Mouse (Mus musculus): Measurements from ENCODE around the gene Lysmd2.
"Not testable (repeated sequence)": the region's sequence is repeated elsewhere in the genome, so short reads cannot be mapped to it uniquely, and the experiment has no call there.

Gene Lysmd2

DNA sequence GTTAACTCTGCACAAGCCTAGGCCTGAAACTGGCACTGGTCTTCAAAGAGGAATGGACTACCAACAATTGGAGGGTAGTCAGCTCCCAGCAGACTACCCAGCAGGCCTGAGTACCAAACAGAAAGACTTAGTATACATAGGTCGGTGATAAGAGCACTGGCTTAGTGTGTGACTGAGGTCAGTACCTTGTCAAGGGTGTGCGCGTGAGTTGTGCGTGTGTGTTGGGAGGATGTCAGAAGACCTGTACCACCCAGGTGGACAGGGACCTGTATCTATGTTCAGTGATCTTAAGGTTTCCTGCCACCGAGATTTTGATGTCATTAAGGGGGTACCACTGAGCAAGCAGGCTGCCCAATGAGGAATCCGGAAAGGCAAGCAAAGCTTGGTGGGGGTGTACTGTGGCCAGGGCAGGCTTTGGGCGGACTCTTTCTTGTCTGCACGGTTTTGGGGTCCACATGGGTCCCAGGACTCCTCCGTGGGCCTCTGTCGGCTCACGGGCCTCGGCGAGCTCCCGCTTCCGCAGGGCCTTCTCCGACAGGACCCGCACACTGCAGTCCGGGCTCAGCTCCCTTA is 472 bp upstream of the Lysmd2 start:
- intact Hi-C loops (cut with DNase I), result no loop called here

DNA sequence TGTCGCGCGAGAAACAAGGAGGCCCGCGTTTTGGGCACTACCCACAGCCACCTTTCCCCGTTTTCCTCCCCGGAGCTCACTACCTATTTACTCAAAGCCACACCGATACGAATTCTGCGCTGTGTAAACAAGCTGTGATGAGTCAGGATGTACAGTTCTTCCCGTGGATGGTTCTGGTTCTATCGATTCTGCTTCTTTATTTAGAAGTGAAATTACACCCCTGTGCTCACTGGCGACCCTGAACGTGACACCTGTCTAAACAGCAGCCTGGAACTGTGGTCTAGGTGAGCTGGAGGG is 715 bp downstream of the Lysmd2 start:
- intact Hi-C loops (cut with DNase I), result no loop called here

DNA sequence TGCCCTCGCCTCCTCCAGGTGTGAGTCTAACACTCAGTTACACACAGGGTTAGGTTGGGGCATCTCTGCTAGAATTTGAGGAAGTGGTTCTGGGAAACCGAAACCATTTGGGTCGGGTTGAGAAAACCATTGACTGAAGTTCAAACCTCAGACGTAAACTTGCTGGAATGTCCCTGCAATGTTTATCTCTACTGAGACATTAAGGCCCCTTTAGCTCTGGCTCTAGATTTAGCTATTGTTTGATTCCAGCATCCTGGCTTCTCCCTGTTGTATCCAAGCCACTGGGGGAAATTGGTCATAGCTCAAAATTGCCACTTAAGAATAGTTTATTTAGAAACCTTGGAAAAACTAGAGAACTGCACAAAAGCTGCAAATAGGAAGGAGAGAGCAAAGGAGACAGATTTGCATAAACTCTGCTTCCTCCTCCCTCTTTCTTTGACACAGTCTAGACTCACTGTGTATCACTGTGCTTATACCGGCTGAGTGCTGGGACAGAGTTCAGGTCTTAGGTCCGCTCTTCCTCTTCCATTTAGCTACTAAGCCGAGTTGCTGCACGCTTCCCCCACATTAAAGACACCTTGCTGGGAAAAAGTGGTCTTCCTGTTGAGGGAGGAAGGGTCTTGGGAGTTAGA is 5.4 kb downstream of the Lysmd2 start:
- intact Hi-C loops (cut with DNase I), result no loop called here

DNA sequence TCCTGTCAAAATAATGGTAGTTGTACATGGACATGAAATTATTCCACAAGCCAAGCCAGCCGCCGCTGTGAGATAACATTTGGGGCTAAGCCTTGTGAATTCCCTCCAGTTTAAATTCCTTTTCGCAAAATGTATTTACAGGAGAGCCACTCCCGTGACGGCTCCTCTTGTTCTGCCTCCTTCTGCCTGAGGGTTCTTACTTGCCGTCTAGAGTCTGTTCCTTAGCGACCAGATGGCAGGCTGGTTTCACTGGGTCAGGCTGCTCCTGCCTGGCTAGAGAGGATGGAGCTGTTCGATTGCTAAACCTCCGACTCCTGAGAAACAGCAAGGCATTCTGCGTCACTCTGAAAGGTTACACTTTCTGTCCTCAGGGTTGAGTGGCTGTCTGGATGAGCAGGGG is 6.6 kb downstream of the Lysmd2 start:
- intact Hi-C loops (cut with DNase I), result no loop called here

DNA sequence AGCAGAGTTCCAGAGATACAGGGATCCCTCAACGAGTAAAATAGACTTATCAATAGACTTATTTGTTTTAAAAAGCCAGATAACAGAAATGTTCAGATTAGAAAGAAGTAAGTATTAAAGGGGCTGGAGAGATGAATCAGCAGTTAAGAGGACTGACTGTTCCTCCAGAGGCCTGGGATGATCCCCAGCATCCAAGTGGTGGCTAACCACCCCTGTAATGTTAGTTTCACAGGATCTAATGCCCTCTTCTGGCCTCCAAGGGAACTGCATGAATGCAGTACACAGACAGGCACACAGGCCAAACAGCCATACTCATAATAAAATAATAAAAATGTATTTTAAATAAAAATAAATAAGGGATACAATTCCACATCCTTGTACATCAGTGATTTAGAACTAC is 7.4 kb downstream of the Lysmd2 start:
- intact Hi-C loops (cut with DNase I), result no loop called here

DNA sequence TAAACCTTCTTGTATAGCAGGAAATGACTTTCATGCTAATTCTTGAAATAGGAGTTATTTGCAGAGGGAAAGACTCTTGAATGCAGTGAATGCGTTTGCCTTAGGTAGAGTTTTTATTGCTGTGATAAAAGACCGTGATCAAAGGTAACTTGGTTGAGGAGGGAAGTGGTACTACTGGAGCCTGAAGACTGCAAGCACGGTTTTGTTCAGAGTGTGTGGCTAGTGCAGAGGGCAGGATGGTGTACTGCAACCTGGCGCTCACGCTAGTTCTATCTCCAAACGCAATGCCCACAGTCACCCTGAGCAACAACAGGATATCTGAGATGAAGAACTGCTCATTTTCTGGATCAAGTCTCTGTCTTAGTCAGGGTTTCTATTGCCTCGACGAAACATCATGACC is 8.1 kb downstream of the Lysmd2 start:
- intact Hi-C loops (cut with DNase I), result no loop called here

DNA sequence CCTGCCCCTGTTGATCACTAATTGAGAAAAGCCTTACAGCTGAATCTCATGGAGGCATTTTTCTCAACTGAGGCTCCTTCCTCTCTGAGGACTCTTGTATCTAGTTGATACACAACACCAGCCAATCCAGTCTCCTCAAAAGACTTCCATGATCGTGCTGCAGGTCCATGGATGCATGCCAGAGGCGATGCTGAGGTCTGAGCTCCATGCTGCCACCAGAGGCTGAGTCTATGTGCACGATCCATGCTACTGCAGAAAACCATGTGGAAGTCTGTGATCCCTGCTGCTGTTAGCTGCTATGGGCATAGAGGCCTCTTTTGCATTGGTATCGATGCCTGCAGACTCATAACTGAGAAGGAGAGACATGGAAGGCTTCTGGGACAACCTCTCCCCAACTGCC is 8.7 kb downstream of the Lysmd2 start:
- intact Hi-C loops (cut with DNase I), result no loop called here

DNA sequence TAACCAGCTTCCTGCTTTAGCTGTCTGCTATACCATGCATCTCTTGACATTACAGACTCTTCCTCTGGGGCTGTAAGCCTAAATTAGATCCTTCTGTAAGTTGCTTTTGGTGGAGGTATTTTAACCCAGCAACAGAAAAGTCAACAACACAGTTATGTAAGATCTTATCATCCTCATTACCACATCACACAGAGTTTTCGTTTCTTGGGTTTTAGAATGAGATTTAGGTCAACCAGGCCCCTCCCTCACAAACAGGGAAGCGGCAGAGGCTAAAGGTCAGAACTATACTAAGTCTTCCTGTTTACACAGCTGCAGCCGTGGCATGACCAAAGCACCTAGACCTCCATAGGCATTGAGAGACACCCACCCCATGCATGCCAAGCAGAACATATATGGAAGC is 19.9 kb downstream of the Lysmd2 start:
- intact Hi-C loops (cut with DNase I), result no loop called here

DNA sequence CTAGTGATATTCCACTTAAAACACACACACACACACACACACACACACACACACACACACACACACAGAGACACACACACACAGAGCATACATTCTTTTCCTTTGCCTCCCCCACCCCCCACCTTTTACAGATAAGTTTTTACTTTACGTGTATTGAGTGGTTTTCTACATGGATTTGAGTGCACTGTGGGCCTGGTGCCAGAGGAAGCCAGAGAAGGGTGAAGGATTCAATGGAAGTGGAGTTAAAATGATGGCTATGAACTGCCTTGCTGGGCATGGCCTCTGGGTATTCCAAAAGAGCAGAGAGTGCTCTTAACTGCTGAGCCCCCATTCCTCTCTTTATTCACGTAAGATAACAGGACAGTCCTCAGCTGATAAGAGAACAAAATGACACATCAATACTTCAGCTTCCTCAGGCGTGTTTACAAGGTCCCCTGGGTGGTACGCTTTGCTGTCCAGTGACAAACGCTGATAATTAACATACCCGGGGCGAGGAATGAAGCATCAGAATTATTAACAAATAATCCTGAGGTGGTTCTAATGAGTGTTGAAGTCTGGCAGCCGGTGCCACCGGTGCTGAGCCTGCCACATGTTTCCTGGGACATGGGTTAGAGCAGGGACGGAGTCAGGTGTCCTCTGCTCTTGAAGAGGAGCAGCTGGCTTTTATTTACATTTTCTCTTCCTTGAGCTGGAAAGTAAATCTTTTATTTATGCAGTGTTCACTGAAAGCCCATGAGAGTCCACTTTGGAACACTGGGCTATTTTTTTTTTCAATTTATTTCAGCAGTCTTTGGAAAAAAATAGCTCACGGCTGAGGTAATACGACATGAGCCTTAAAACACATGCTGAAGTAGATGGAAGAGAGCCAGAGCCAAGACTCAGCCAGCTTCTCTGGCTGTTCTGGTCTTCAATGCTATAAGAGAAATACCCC is 28.7 kb downstream of the Lysmd2 start:
- intact Hi-C loops (cut with DNase I), result no loop called here

DNA sequence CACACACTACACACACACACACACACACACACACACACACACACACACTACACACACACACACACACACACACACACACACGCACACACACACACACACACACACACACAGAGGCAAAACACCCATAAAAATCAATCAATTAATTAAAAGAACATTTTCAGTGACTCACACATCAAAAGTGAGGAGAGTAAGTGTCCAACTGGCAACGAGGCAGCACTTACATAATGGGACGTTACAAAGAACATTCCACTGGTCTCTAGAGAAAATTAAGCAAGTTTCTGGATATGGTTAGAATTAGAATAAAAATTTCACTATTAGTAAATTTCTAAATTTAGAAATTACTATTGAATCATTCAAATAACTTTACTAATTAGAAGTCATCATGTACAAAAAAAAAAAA is 30.9 kb downstream of the Lysmd2 start:
- intact Hi-C loops (cut with DNase I), result not testable (repeated sequence)

DNA sequence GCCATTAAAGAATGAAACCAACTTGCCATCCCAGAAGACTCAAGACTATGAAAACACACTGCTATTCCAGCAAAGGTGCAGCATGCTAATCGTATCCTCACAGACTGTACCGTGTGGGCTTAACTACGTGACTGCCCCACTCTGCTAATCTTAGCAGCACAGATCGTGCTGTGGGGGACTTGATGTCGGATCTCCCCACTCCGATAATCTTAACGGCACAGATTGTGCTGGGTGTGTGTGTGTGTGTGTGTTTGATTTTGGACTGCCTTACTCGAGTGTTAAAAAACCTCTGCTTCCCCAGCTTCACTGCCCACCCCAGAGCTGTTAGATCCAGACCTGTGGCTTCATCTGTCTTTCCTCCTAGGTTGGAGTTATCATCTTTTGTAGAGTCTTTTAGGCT is 35.4 kb downstream of the Lysmd2 start:
- intact Hi-C loops (cut with DNase I), result no loop called here

DNA sequence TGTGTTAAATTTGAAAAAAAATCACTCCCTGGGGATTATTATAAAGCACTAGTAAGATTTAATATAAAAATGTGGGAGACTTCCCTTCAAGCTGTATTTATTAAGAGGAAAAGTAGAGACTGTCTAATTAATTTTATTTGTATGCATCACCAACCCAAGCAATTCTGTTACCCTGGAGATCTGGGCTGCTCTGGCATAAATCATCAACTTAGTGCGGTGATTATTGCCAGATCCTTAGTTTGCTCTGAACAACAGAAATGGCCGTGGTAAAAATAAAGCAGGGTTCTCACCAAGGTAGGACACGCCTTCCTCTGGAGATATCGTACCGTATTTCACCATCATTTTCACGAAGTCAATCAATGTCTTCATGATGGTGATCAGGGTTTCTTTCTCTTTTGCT is 39.8 kb downstream of the Lysmd2 start:
- intact Hi-C loops (cut with DNase I), result no loop called here

DNA sequence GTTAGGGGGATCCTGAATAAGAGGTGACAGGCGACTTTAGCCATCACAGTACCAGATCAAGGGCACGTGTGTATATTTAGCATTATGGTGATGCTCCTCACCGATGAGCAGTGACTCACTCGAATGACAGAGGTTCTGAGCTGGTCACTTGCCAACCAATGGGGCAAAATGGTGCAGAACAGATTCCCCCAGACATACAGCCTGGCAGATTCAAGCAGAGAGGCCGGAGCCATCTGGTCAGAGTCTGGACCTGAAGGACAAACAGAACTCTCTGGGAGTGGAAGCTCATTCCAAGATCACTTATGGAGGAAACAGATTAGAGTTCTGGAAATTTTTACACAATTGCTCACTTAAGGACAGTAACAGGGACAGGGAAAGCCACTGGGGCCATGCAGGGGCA is 41.1 kb downstream of the Lysmd2 start:
- intact Hi-C loops (cut with DNase I), result no loop called here

DNA sequence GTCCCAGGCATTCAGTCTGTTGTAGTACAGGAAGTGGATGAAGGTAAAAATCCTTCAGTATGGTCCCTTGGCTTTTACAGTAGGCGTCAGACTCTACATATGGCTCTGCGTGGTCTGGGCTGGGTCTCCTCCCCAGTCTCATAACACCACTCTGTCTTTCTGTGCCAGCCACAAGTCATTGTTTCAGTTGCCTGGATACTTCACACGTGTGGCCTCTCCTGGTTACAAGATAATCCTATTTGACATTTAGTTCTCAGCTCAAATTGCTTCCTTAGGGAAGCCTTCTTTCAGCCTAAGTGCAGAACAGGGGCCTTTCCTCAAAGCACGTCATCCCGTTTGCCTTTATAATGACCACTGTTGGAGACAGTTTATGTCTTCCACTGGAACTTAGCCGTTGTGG is 47.2 kb downstream of the Lysmd2 start:
- intact Hi-C loops (cut with DNase I), result no loop called here

DNA sequence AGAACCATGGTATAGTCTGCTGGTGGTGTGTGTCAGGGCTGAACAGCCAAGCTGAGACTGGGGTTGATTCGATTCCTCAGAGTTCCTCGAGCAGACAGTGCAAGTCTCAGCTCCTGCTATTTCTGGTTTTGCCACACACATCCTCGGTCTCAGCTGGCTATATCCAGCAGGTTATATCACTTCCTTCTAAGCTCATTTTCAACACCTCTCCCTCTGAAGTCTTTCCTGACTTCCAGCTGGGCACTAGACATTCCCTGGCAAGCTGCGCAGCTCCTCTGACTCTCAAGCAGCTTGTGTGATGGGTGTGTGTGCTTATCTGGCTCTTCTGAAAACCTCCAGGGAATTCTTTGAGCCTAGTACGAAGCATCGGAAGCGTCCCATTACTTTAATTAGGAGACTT is 50.7 kb downstream of the Lysmd2 start:
- intact Hi-C loops (cut with DNase I), result no loop called here

DNA sequence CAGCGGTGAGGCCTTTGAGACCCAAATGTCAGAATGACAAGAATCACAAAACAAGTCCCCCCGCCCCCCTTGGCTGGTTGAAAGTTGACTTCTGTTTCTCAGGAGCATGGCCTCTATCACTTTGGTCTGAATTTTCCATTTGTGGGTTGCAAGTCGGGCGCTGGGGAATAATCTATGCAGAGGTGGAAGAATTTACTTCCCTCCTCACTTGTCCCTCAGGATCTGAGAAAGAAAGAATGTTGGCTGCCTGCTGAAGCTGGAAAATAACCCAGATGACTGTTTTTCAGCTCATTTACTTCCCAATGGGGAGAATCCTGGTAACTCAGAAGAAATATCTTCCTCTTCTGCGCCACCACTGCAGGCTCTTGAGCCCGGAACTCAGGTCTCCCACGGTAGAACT is 52.8 kb downstream of the Lysmd2 start:
- intact Hi-C loops (cut with DNase I), result no loop called here

DNA sequence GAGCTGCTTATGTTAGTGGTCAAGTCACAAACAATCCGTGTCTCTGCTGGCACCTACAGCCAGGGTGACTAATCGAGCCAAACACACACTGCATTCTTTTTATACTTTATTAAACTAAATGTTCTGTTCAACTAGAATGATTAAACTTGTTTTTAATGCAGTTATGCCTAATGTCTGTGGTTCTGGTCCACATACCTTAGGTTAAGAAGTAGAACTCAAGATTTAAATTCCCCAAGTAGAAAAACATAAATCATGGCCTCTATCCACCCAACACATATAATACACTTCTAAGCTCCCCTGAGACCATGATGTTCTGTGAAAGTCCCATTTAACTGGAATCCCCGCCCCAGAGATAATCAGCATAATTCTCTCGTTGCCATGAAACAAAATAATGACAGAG is 54.1 kb downstream of the Lysmd2 start:
- intact Hi-C loops (cut with DNase I), result no loop called here

DNA sequence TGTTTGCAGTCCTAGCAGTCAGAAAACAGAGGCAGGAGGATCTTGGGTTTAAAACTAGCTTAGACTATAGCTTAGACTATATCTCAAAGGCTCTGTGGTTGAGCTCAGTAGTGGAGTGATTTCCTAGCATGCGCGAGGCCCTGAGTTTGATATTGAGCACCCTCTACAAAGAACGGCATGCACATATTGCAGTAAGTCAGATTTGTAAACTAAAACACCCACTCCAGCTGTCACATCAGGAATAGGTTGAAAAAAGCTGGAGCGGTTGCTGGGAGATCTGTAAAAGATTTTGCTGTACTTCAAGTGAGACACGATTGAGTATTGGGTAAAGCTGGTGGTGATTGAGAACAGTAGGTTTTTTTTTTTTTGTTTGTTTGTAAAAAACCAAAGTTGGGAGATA is 55.1 kb downstream of the Lysmd2 start:
- intact Hi-C loops (cut with DNase I), result no loop called here

DNA sequence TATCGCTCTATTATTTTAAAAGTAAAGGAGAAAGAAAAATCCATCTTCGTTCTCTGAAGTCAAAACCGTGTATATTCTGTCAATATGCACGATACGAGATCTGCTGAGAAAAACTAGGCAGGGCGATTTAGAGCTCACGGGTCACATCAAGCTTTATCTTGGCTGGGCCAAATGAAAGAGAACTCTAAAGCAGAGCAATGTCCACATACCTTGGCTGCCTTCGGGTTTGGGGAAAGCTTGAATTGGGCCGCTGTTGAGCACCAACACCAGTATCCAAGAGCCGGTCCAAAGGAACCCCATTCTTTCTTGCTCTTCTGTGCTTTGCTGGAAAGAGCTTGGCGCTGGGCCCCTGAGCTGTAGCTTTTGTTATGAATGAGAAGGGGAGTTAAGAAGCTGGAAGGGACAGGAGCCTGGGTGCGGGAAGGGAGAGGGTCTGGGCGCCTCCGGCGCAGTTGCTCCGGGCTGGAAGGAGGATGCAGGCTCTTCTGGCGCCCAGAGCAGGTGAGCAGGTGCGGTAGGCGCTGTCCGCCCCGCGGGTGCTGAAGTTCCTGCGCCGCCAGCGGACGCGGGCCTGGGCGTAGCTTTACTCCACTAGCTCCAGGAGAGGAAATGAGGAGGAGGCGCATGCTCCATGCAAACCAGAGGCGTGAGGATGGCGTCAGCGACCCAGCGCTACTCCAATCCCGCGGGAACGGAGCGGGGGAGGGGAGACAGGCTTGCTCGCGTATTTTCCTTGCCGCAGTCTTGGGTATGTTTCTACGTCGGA is 58.1 kb downstream of the Lysmd2 start, which contains the start of gene Scg3:
TSS of gene Scg3 (minus strand) at position 631 of the 766 bp plus-strand sequence.
- intact Hi-C loops (cut with DNase I), result no loop called here

DNA sequence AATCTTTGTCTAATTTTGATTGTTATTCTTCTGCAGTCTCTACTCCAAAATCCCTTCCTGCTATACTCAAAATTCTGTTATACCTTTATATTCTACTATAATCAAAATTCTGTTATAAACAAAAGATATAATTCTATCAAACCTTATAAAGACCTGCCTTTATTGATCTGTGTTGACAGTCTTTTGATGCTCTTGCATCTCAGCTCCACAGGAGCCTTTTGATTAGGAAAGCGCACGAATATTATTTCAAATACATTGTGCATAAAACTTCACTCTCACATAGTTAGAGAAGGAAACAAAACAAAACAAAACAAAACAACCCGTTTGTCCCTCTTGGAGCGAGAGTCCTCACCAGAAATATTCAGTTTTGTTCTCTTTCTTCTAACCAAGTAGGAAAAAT is 58.8 kb downstream of the Lysmd2 start:
- intact Hi-C loops (cut with DNase I), result no loop called here

DNA sequence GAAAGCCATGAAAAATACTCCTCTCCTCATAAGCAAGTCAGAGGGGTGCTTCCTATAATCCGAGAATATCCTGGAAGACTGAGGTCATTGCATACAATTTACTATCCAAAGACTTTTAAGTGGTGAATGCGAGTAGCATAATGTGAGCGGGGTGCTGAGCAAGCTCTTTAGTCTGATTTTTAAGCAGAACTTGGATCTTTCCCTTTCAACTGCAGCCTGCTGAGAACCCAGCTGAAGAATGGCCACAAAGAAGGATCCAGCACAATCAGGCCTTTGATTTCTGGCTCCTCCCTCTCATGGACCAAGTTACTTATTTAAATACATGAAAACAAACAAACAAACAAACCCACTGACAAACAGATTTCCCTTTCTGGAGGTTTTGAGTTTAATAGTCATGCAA is 59.2 kb downstream of the Lysmd2 start:
- intact Hi-C loops (cut with DNase I), result no loop called here
